In the genomic region with DNA sequence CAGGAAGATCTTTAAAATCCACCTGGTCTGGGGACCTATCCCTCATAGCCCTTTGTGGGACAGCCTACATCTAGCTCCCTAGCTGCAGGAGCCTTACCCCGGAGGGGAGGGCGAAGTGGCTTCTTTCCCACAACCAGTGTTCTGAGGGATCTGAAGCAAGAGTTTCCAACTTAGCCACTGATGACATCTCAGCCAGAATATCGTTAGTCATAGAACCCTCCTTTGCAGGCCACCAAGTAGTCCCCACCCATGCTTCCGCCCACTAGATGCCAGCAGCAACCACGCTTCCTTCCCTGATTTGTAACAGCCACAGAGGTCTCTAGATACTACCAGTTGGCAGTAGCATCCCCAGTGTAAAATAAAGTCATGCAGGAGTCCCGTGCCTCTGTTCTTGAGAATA, we compare ENCODE assay signal across 11 mouse cellular contexts. TPM values are rescaled to one million over a fixed set of nuclear protein-coding genes. Genes with fewer than 3 reads are reported as not detected.
DNase-seq lines count a peak whose midpoint lies in the region; TF ChIP-seq lines count a peak whose summit lies in the region.
"Had no signal": no experiment of that assay in that cellular context is flagged by ENCODE, and none has a peak within 500 bp of the region (broad histone marks: within the 10 kb centered on the region; RNA-seq: fewer than 3 reads in every experiment).

No protein-coding gene starts in this region.

- peaks cover 6% of the 10 kb centered on the region; the same call in 1 of the 2 replicates for H3K4me1 ChIP-seq in bone marrow, adult 2 months (ENCODE audit: control insufficient read depth, insufficient read depth, low read length)
- H3K4me1 ChIP-seq: hindbrain, embryonic 12.5 days; neural tube, embryonic 12.5 days had no signal

- no peaks in the 10 kb centered on the region for H3K79me2 ChIP-seq in macrophage (ENCODE audit: inconsistent target)

- H3K4me3 ChIP-seq in bone marrow, adult 2 months (replicated peaks; ENCODE audit: control insufficient read depth, low read depth, low read length), result no peak overlapping the region
- H3K4me3 ChIP-seq in macrophage (ENCODE audit: inconsistent target), result no peak overlapping the region
- no peak overlapping the region for H3K4me3 ChIP-seq in left cerebral cortex, adult 2 months
- H3K4me3 ChIP-seq: hindbrain, embryonic 12.5 days; neural tube, embryonic 12.5 days had no signal

- WGBS in bone marrow, adult 2 months, result 1% methylated on average over 6 of the region's 6 CpGs
- WGBS in macrophage (ENCODE audit: missing documents), result 3% methylated on average over 6 of the region's 6 CpGs

- intact Hi-C loops in heart, postnatal 25 days (cut with DNase I), result no loop called here
- intact Hi-C loops in left cerebral cortex, adult 2 months (cut with DNase I), result no loop called here

- peak; percentile 19 for DNase-seq in heart, postnatal 25 days (ENCODE audit: low spot score)
- DNase-seq in heart, postnatal 4 days, result no peak
- peak; percentile 44 for DNase-seq in CD4-positive helper T cell, adult 2 months (ENCODE audit: low read depth, low spot score)
- DNase-seq in left cerebral cortex, adult 2 months (ENCODE audit: extremely low spot score in 1 of 2, low spot score in 2 of 2), result no peak
- no peak for DNase-seq in gastrocnemius, postnatal 25 days
- DNase-seq in yolk sac, embryonic 10.5 days (ENCODE audit: low spot score), result no peak
- DNase-seq: right cerebral cortex, postnatal 25 days had no signal

- TF ChIP-seq CTCF in bone marrow, adult 2 months (IDR thresholded peaks at IDR 0.05; ENCODE audit: control insufficient read depth, insufficient read depth, low read length), result 0 out of 2 replicates have a peak, but pooled peaks have one; percentile 13
- no peak for TF ChIP-seq CTCF in left cerebral cortex, adult 2 months (IDR thresholded peaks at IDR 0.05)

- peak overlapping the region; percentile 15; the same call in 1 of the 2 replicates for H3K27ac ChIP-seq in bone marrow, adult 2 months (ENCODE audit: control insufficient read depth, insufficient read depth, low read depth, low read length, poor library complexity)
- H3K27ac ChIP-seq in macrophage, result peak overlapping the region; percentile 54
- no peak overlapping the region for H3K27ac ChIP-seq in left cerebral cortex, adult 2 months
- H3K27ac ChIP-seq: hindbrain, embryonic 12.5 days; neural tube, embryonic 12.5 days had no signal

- no peak for TF ChIP-seq POLR2A in bone marrow, adult 2 months (IDR thresholded peaks at IDR 0.05; ENCODE audit: borderline replicate concordance, control insufficient read depth, low read depth, low read length)

- H3K36me3 ChIP-seq in macrophage (ENCODE audit: inconsistent target), result peaks cover 25% of the 10 kb centered on the region

RNA-seq across cellular contexts. Expression of gene Mapk13, which starts 18.5 kb away (rescaled TPM):
- under 1 TPM; 0.17 to 0.18 TPM for total RNA-seq in heart, postnatal 25 days (2021)
- under 1 TPM; 0.47 to 0.50 TPM for total RNA-seq in heart, postnatal 4 days (2021)
- 37.7 and 70.0 TPM in 2 replicates for polyA plus RNA-seq in bone marrow, adult 2 months (2011; ENCODE audit: insufficient read depth, insufficient read length, low replicate concordance, missing spikeins)
- 1 to 10 TPM in 2 of 26 experiments, under 1 TPM in 3, not detected in 21; 0.25 to 2.8 (median 0.83) TPM for total RNA-seq in macrophage (2018; cell fraction: chromatin; rRNA removed)
- total RNA-seq in macrophage (2018; cell fraction: cytosol; rRNA removed), result under 1 TPM in 11 of 26 experiments, not detected in 15; 0.05 to 0.33 (median 0.18) TPM
- total RNA-seq in macrophage (2018; cell fraction: nucleus; rRNA removed), result under 1 TPM in 2 of 26 experiments, not detected in 24; 0.42 to 0.84 TPM
- 0.19 TPM in 1 of 3 replicates, not detected in the others for polyA plus RNA-seq in macrophage (2018)
- 1 to 10 TPM; 1.6 to 1.7 TPM for total RNA-seq in left cerebral cortex, adult 2 months (2021)
- total RNA-seq in gastrocnemius, postnatal 25 days (2021), result under 1 TPM in 1 of 2 experiments, not detected in 1; 0.16 TPM

RNA-seq across cellular contexts. Expression of gene AC170998.1, which starts 24.7 kb away (rescaled TPM):
- total RNA-seq in heart, postnatal 25 days (2021), result under 1 TPM in 1 of 2 experiments, not detected in 1; 0.88 TPM
- 1 to 10 TPM; 1.1 to 1.8 TPM for total RNA-seq in heart, postnatal 4 days (2021)
- polyA plus RNA-seq in bone marrow, adult 2 months (2011; ENCODE audit: insufficient read depth, insufficient read length, low replicate concordance, missing spikeins), result 2.7 and 6.1 TPM in 2 replicates
- 10 to 100 TPM in 25 of 26 experiments, 1 to 10 TPM in 1; 9.8 to 54.7 (median 22.9) TPM for total RNA-seq in macrophage (2018; cell fraction: chromatin; rRNA removed)
- 1 to 10 TPM in 6 of 26 experiments, under 1 TPM in 6, not detected in 14; 0.14 to 2.6 (median 1.0) TPM for total RNA-seq in macrophage (2018; cell fraction: cytosol; rRNA removed)
- total RNA-seq in macrophage (2018; cell fraction: nucleus; rRNA removed), result 10 to 100 TPM in 18 of 26 experiments, 1 to 10 TPM in 8; 3.2 to 41.5 (median 15.6) TPM
- 0.93 to 1.7 TPM (median 0.96 TPM) in 3 replicates for polyA plus RNA-seq in macrophage (2018)
- 1 to 10 TPM; 1.6 to 3.3 TPM for total RNA-seq in left cerebral cortex, adult 2 months (2021)
- total RNA-seq in gastrocnemius, postnatal 25 days (2021), result under 1 TPM in 1 of 2 experiments, not detected in 1; 0.94 TPM

RNA-seq across cellular contexts. Expression of gene Brpf3, which starts 50.3 kb away (rescaled TPM):
- total RNA-seq in heart, postnatal 25 days (2021), result 10 to 100 TPM; 12.4 to 16.2 TPM
- 10 to 100 TPM; 22.8 to 25.9 TPM for total RNA-seq in heart, postnatal 4 days (2021)
- polyA plus RNA-seq in bone marrow, adult 2 months (2011; ENCODE audit: insufficient read depth, insufficient read length, low replicate concordance, missing spikeins), result 117 and 133 TPM in 2 replicates
- 100 to 1,000 TPM in 4 of 26 experiments, 10 to 100 TPM in 22; 60.7 to 254 (median 77.8) TPM for total RNA-seq in macrophage (2018; cell fraction: chromatin; rRNA removed)
- total RNA-seq in macrophage (2018; cell fraction: cytosol; rRNA removed), result 10 to 100 TPM; 10.3 to 17.3 (median 13.7) TPM
- 10 to 100 TPM; 25.9 to 94.0 (median 41.7) TPM for total RNA-seq in macrophage (2018; cell fraction: nucleus; rRNA removed)
- 11.9 to 24.5 TPM (median 12.0 TPM) in 3 replicates for polyA plus RNA-seq in macrophage (2018)
- total RNA-seq in left cerebral cortex, adult 2 months (2021), result 10 to 100 TPM; 49.1 to 49.5 TPM
- 10 to 100 TPM; 12.1 to 12.3 TPM for total RNA-seq in gastrocnemius, postnatal 25 days (2021)

RNA-seq across cellular contexts. Expression of gene Mapk14, which starts 59.5 kb away (rescaled TPM):
- total RNA-seq in heart, postnatal 25 days (2021), result 10 to 100 TPM; 55.0 to 55.8 TPM
- total RNA-seq in heart, postnatal 4 days (2021), result 10 to 100 TPM; 45.1 to 49.6 TPM
- 35.7 and 100 TPM in 2 replicates for polyA plus RNA-seq in bone marrow, adult 2 months (2011; ENCODE audit: insufficient read depth, insufficient read length, low replicate concordance, missing spikeins)
- total RNA-seq in macrophage (2018; cell fraction: chromatin; rRNA removed), result 100 to 1,000 TPM in 24 of 26 experiments, 10 to 100 TPM in 2; 72.8 to 323 (median 169) TPM
- total RNA-seq in macrophage (2018; cell fraction: cytosol; rRNA removed), result 100 to 1,000 TPM in 8 of 26 experiments, 10 to 100 TPM in 18; 72.7 to 112 (median 94.7) TPM
- total RNA-seq in macrophage (2018; cell fraction: nucleus; rRNA removed), result 100 to 1,000 TPM in 21 of 26 experiments, 10 to 100 TPM in 5; 70.1 to 212 (median 141) TPM
- polyA plus RNA-seq in macrophage (2018), result 62.0 to 93.5 TPM (median 63.5 TPM) in 3 replicates
- 10 to 100 TPM; 86.2 to 88.2 TPM for total RNA-seq in left cerebral cortex, adult 2 months (2021)
- 10 to 100 TPM; 68.0 to 81.3 TPM for total RNA-seq in gastrocnemius, postnatal 25 days (2021)

Comparison
In these comparisons a context has a peak if more than half of its experiments do, and no peak if none do; other contexts are left out.
1. DNase-seq: peak in heart, postnatal 25 days (single experiment) and CD4-positive helper T cell, adult 2 months (single experiment); none in heart, postnatal 4 days (single experiment), left cerebral cortex, adult 2 months (0 of 2), gastrocnemius, postnatal 25 days (single experiment) and yolk sac, embryonic 10.5 days (single experiment).